Mouse (Mus musculus) small intestine, adult 2 months (tissue): ENCODE measurements around the gene Gm17555.

Source experiments
- CTCF ChIP-seq: fragments of 200-500 bp; IDR thresholded peaks from 2 replicates; pipeline ENCODE4 v1.5.1; 2012; ENCODE audit warnings: low read depth, mild to moderate bottlenecking, control low read depth, inconsistent platforms, low read length, moderate library complexity, mixed read lengths; ENCODE audit not compliant: insufficient replicate concordance, insufficient read length; ENCODE audit errors: extremely low read depth
- POLR2A ChIP-seq: fragments of 200-500 bp; IDR thresholded peaks from 2 replicates; pipeline ENCODE4 v1.6.1; 2012; ENCODE audit warnings: low read depth, mild to moderate bottlenecking, control low read depth, inconsistent platforms, low read length, moderate library complexity

- TF ChIP-seq CTCF (no peak), POLR2A (no peak)
Observed at GRCm38 (mm10) chr2:126171427-126171826, 43.5 kb upstream of the Gm17555 start.
